Mouse (Mus musculus) neural tube, embryonic 14.5 days (tissue): ENCODE results near the gene Thada. TPM values are rescaled to one million over a fixed set of nuclear protein-coding genes. Genes with fewer than 3 reads are reported as not detected.

Source experiments
- ATAC-seq: fragments of 200-750 bp; cut with Nextera tagmentation; 2 replicates; pipeline ENCODE4 v1.8.0; 2017; ENCODE audit warnings: low read depth, mild to moderate bottlenecking, moderate TSS enrichment, moderate library complexity
- H3K27ac ChIP-seq: fragments of 300-500 bp; sonication (generic); 2 replicates; pipeline ENCODE4 v1.5.1; 2014; ENCODE audit warnings: low read depth, mild to moderate bottlenecking, control low read depth, low read length, moderate library complexity, mixed read lengths
- H3K27me3 ChIP-seq: fragments of 300-500 bp; sonication (generic); 2 replicates; pipeline ENCODE4 v1.6.1; 2014; ENCODE audit warnings: low read length; ENCODE audit not compliant: control insufficient read depth, insufficient read depth
- H3K36me3 ChIP-seq: fragments of 300-500 bp; sonication (generic); 2 replicates; pipeline ENCODE4 v1.6.1; 2014; ENCODE audit warnings: low read length, mixed read lengths; ENCODE audit not compliant: control insufficient read depth, insufficient read depth
- H3K4me1 ChIP-seq: fragments of 300-500 bp; sonication (generic); 2 replicates; pipeline ENCODE4 v1.6.1; 2014; ENCODE audit warnings: low read length; ENCODE audit not compliant: control insufficient read depth, insufficient read depth
- H3K4me2 ChIP-seq: fragments of 300-500 bp; sonication (generic); 2 replicates; pipeline ENCODE4 v1.6.1; 2014; ENCODE audit warnings: mild to moderate bottlenecking, low read depth, low read length, control low read depth
- H3K4me3 ChIP-seq: fragments of 300-500 bp; sonication (generic); 2 replicates; pipeline ENCODE4 v1.5.1; 2014; ENCODE audit warnings: low read depth, low read length, control low read depth, mixed read lengths
- H3K9ac ChIP-seq: fragments of 300-500 bp; sonication (generic); replicated peaks from 2 replicates; pipeline ENCODE4 v1.6.1; 2014; ENCODE audit warnings: low read depth, mild to moderate bottlenecking, control low read depth, low read length, mixed read lengths
- H3K9me3 ChIP-seq: fragments of 300-500 bp; sonication (generic); 2 replicates; pipeline ENCODE4 v1.6.1; 2016; ENCODE audit warnings: low read length; ENCODE audit not compliant: control insufficient read depth
- WGBS: fragments of 180-500 bp; shearing (Covaris S2); extraction: QIAGEN DNeasy Blood & Tissue Kit; methylation state at CpG from one replicate; pipeline ENCODE4 v1.1.7; 2014; 5-methylcytosine and 5-hydroxymethylcytosine counted together
- polyA plus RNA-seq: library from polyadenylated mRNA; unstranded; fragments of >200 nt; fragmentation: Nextera tagmentation; extraction: Ambion mirVana; gene quantifications from 2 replicates; pipeline ENCODE4 v1.2.1, GENCODE M21; 2014

Gene Thada
- polyA plus RNA-seq, 1 experiment from 2014 or later = 12.8 TPM

- H3K27ac ChIP-seq = no peak overlapping the region
- 81% methylated on average over 2 of the region's 2 CpGs for WGBS
- ATAC-seq = no peak
- no peaks in the 10 kb centered on the region for H3K36me3 ChIP-seq
- no peak overlapping the region for H3K4me3 ChIP-seq
- no peak overlapping the region for H3K4me2 ChIP-seq
- H3K4me1 ChIP-seq = no peaks in the 10 kb centered on the region
- H3K9ac ChIP-seq = no peak overlapping the region
- H3K9me3 ChIP-seq = no peaks in the 10 kb centered on the region
- no peaks in the 10 kb centered on the region for H3K27me3 ChIP-seq
Observed at GRCm38 (mm10) chr17:84390026-84390425, 76.0 kb downstream of the Thada start.

GRCm38 (mm10) chr17:84386176-84386575 lies 79.8 kb downstream of the Thada start:
- Histone ChIP-seq H3K4me3 (no peak overlapping the region), H3K9ac (no peak overlapping the region), H3K9me3 (no peaks in the 10 kb centered on the region), H3K27me3 (no peaks in the 10 kb centered on the region), H3K4me1 (no peaks in the 10 kb centered on the region), H3K27ac (no peak overlapping the region), H3K36me3 (no peaks in the 10 kb centered on the region), H3K4me2 (no peak overlapping the region)
- 92% methylated on average over 4 of the region's 4 CpGs for WGBS
- ATAC-seq = no peak

- no peak overlapping the region for H3K9ac ChIP-seq
- no peak overlapping the region for H3K27ac ChIP-seq
- H3K4me1 ChIP-seq = no peaks in the 10 kb centered on the region
- no peak for ATAC-seq
- no peak overlapping the region for H3K4me3 ChIP-seq
- H3K27me3 ChIP-seq = no peaks in the 10 kb centered on the region
- H3K9me3 ChIP-seq = no peaks in the 10 kb centered on the region
- H3K36me3 ChIP-seq = no peaks in the 10 kb centered on the region
- WGBS = 85% methylated on average over 6 of the region's 6 CpGs
- no peak overlapping the region for H3K4me2 ChIP-seq
Observed at GRCm38 (mm10) chr17:84385696-84386095, 80.3 kb downstream of the Thada start.

GRCm38 (mm10) chr17:84384661-84385060 lies 81.3 kb downstream of the Thada start:
- no peak overlapping the region for H3K27ac ChIP-seq
- H3K4me2 ChIP-seq = no peak overlapping the region
- no peak for ATAC-seq
- no peaks in the 10 kb centered on the region for H3K36me3 ChIP-seq
- no peaks in the 10 kb centered on the region for H3K9me3 ChIP-seq
- no peaks in the 10 kb centered on the region for H3K4me1 ChIP-seq
- no peak overlapping the region for H3K4me3 ChIP-seq
- H3K9ac ChIP-seq = no peak overlapping the region
- H3K27me3 ChIP-seq = no peaks in the 10 kb centered on the region

- Histone ChIP-seq H3K4me2 (no peak overlapping the region), H3K4me3 (no peak overlapping the region), H3K27ac (no peak overlapping the region), H3K9me3 (no peaks in the 10 kb centered on the region), H3K27me3 (no peaks in the 10 kb centered on the region), H3K4me1 (no peaks in the 10 kb centered on the region), H3K36me3 (no peaks in the 10 kb centered on the region), H3K9ac (no peak overlapping the region)
- 97% methylated on average over 9 of the region's 9 CpGs for WGBS
- ATAC-seq = no peak
Observed at GRCm38 (mm10) chr17:84380340-84380739, 85.7 kb downstream of the Thada start.

- H3K4me3 ChIP-seq = no peak overlapping the region
- H3K4me1 ChIP-seq = no peaks in the 10 kb centered on the region
- WGBS = 97% methylated on average over 4 of the region's 4 CpGs
- H3K4me2 ChIP-seq = no peak overlapping the region
- no peak for ATAC-seq
- H3K27ac ChIP-seq = no peak overlapping the region
- H3K36me3 ChIP-seq = no peaks in the 10 kb centered on the region
- no peak overlapping the region for H3K9ac ChIP-seq
- H3K27me3 ChIP-seq = no peaks in the 10 kb centered on the region
- no peaks in the 10 kb centered on the region for H3K9me3 ChIP-seq
Observed at GRCm38 (mm10) chr17:84376882-84377281, 89.1 kb downstream of the Thada start.

GRCm38 (mm10) chr17:84372411-84373045 lies 93.5 kb downstream of the Thada start:
- Histone ChIP-seq H3K4me1 (no peaks in the 10 kb centered on the region), H3K9ac (no peak overlapping the region), H3K36me3 (no peaks in the 10 kb centered on the region), H3K4me3 (no peak overlapping the region), H3K27ac (no peak overlapping the region), H3K9me3 (no peaks in the 10 kb centered on the region), H3K27me3 (no peaks in the 10 kb centered on the region), H3K4me2 (no peak overlapping the region)
- ATAC-seq = no peak
- WGBS = 87% methylated on average over 6 of the region's 6 CpGs

- Histone ChIP-seq H3K27me3 (no peaks in the 10 kb centered on the region), H3K4me2 (no peak overlapping the region), H3K4me3 (no peak overlapping the region), H3K9ac (no peak overlapping the region), H3K4me1 (peaks cover 5% of the 10 kb centered on the region), H3K27ac (no peak overlapping the region), H3K36me3 (no peaks in the 10 kb centered on the region), H3K9me3 (no peaks in the 10 kb centered on the region)
- ATAC-seq = no peak
- WGBS = 77% methylated on average over 5 of the region's 5 CpGs
Observed at GRCm38 (mm10) chr17:84370385-84370784, 95.6 kb downstream of the Thada start.

GRCm38 (mm10) chr17:84369769-84370168 lies 96.2 kb downstream of the Thada start:
- Histone ChIP-seq H3K9me3 (no peaks in the 10 kb centered on the region), H3K27ac (no peak overlapping the region), H3K9ac (no peak overlapping the region), H3K4me3 (no peak overlapping the region), H3K4me2 (no peak overlapping the region), H3K4me1 (peaks cover 11% of the 10 kb centered on the region), H3K36me3 (no peaks in the 10 kb centered on the region), H3K27me3 (no peaks in the 10 kb centered on the region)
- no peak for ATAC-seq
- WGBS = 71% methylated on average over 3 of the region's 3 CpGs
